Mouse (Mus musculus): ENCODE measurements at regions not wholly inside any gene's neighbourhood (a gene's known extent, or its start where the extent isn't known, plus 50 kb on each side); places are given as distances from the start of the nearest gene placed in this dataset.
A peak's percentile ranks its signal among the peaks of the same experiment; 100 is the strongest.

- Histone ChIP-seq H3K9me3 (ENCODE audit: low read length) (no peaks in the 10 kb centered on the region), H3K36me3 (ENCODE audit: insufficient read depth) (no peaks in the 10 kb centered on the region), H3K4me1 (ENCODE audit: insufficient read depth) (no peaks in the 10 kb centered on the region), H3K4me3 (ENCODE audit: low read depth, low read length) (no peak overlapping the region), H3K9ac (no peak overlapping the region), H3K27ac (ENCODE audit: low read depth, low read length) (no peak overlapping the region), H3K4me2 (ENCODE audit: low read depth) (no peak overlapping the region), H3K27me3 (ENCODE audit: insufficient read depth, low read length) (no peaks in the 10 kb centered on the region)
- WGBS = 81% methylated on average over 5 of the region's 5 CpGs
- no peak for DNase-seq
- TF ChIP-seq CTCF (IDR thresholded peaks at IDR 0.05; ENCODE audit: low read depth) = no peak
- ATAC-seq = no peak
Observed at GRCm38 (mm10) chr3:129450671-129451070, 81.5 kb upstream of the Elovl6 start.

- DNase-seq = no peak
- no peaks in the 10 kb centered on the region for H3K4me1 ChIP-seq (ENCODE audit: insufficient read depth)
Observed at GRCm38 (mm10) chr3:129470088-129470487, 62.1 kb upstream of the Elovl6 start.

GRCm38 (mm10) chr3:129471332-129471731 is 60.8 kb upstream of the Elovl6 start:
- no peak overlapping the region for H3K27ac ChIP-seq (ENCODE audit: low read depth, low read length)
- no peak for TF ChIP-seq CTCF (IDR thresholded peaks at IDR 0.05; ENCODE audit: low read depth)

More at GRCm38 (mm10) chr3:129470088-129470487, 62.1 kb upstream of the Elovl6 start:
- WGBS = 90% methylated on average over 5 of the region's 5 CpGs
- Histone ChIP-seq H3K27ac (ENCODE audit: low read depth, low read length) (no peak overlapping the region), H3K36me3 (ENCODE audit: insufficient read depth) (no peaks in the 10 kb centered on the region), H3K4me3 (ENCODE audit: low read depth, low read length) (no peak overlapping the region), H3K9ac (no peak overlapping the region), H3K9me3 (ENCODE audit: low read length) (no peaks in the 10 kb centered on the region), H3K4me2 (ENCODE audit: low read depth) (no peak overlapping the region), H3K27me3 (ENCODE audit: insufficient read depth, low read length) (no peaks in the 10 kb centered on the region)
- ATAC-seq = no peak
- no peak for TF ChIP-seq CTCF (IDR thresholded peaks at IDR 0.05; ENCODE audit: low read depth)

GRCm38 (mm10) chr3:129472008-129472407 is 60.1 kb upstream of the Elovl6 start:
- no peaks in the 10 kb centered on the region for H3K36me3 ChIP-seq (ENCODE audit: insufficient read depth)
- 94% methylated on average over 10 of the region's 10 CpGs for WGBS
- H3K27me3 ChIP-seq (ENCODE audit: insufficient read depth, low read length) = no peaks in the 10 kb centered on the region
- DNase-seq = no peak
- H3K27ac ChIP-seq (ENCODE audit: low read depth, low read length) = no peak overlapping the region
- no peaks in the 10 kb centered on the region for H3K9me3 ChIP-seq (ENCODE audit: low read length)
- no peaks in the 10 kb centered on the region for H3K4me1 ChIP-seq (ENCODE audit: insufficient read depth)
- H3K9ac ChIP-seq = no peak overlapping the region
- no peak for TF ChIP-seq CTCF (IDR thresholded peaks at IDR 0.05; ENCODE audit: low read depth)
- H3K4me3 ChIP-seq (ENCODE audit: low read depth, low read length) = no peak overlapping the region
- ATAC-seq = no peak
- no peak overlapping the region for H3K4me2 ChIP-seq (ENCODE audit: low read depth)

More at GRCm38 (mm10) chr3:129471332-129471731, 60.8 kb upstream of the Elovl6 start:
- Histone ChIP-seq H3K4me1 (ENCODE audit: insufficient read depth) (no peaks in the 10 kb centered on the region), H3K36me3 (ENCODE audit: insufficient read depth) (no peaks in the 10 kb centered on the region), H3K27me3 (ENCODE audit: insufficient read depth, low read length) (no peaks in the 10 kb centered on the region), H3K9me3 (ENCODE audit: low read length) (no peaks in the 10 kb centered on the region), H3K4me3 (ENCODE audit: low read depth, low read length) (no peak overlapping the region), H3K9ac (no peak overlapping the region), H3K4me2 (ENCODE audit: low read depth) (no peak overlapping the region)
- DNase-seq (no peak), ATAC-seq (no peak)
- WGBS = 85% methylated on average over 1 of the region's 1 CpGs

- H3K27me3 ChIP-seq (ENCODE audit: insufficient read depth, low read length) = no peaks in the 10 kb centered on the region
- TF ChIP-seq CTCF (IDR thresholded peaks at IDR 0.05; ENCODE audit: low read depth) = no peak
- no peaks in the 10 kb centered on the region for H3K36me3 ChIP-seq (ENCODE audit: insufficient read depth)
- no peak overlapping the region for H3K27ac ChIP-seq (ENCODE audit: low read depth, low read length)
- H3K4me1 ChIP-seq (ENCODE audit: insufficient read depth) = no peaks in the 10 kb centered on the region
- ATAC-seq (no peak), DNase-seq (no peak)
- no peaks in the 10 kb centered on the region for H3K9me3 ChIP-seq (ENCODE audit: low read length)
- no peak overlapping the region for H3K9ac ChIP-seq
- WGBS = 90% methylated on average over 7 of the region's 7 CpGs
- H3K4me3 ChIP-seq (ENCODE audit: low read depth, low read length) = no peak overlapping the region
- no peak overlapping the region for H3K4me2 ChIP-seq (ENCODE audit: low read depth)
Observed at GRCm38 (mm10) chr3:129474451-129474850, 57.7 kb upstream of the Elovl6 start.

- WGBS = 74% methylated on average over 4 of the region's 4 CpGs
- H3K36me3 ChIP-seq (ENCODE audit: insufficient read depth) = no peaks in the 10 kb centered on the region
- TF ChIP-seq CTCF (IDR thresholded peaks at IDR 0.05; ENCODE audit: low read depth) = no peak
- no peak overlapping the region for H3K4me3 ChIP-seq (ENCODE audit: low read depth, low read length)
- no peak overlapping the region for H3K4me2 ChIP-seq (ENCODE audit: low read depth)
- H3K27ac ChIP-seq (ENCODE audit: low read depth, low read length) = no peak overlapping the region
- no peaks in the 10 kb centered on the region for H3K9me3 ChIP-seq (ENCODE audit: low read length)
- ATAC-seq (peak; percentile 73), DNase-seq (peak; percentile 42)
- no peaks in the 10 kb centered on the region for H3K27me3 ChIP-seq (ENCODE audit: insufficient read depth, low read length)
- no peak overlapping the region for H3K9ac ChIP-seq
- no peaks in the 10 kb centered on the region for H3K4me1 ChIP-seq (ENCODE audit: insufficient read depth)
Observed at GRCm38 (mm10) chr3:129476250-129476649, 55.9 kb upstream of the Elovl6 start.

GRCm38 (mm10) chr3:129478093-129478492 is 54.1 kb upstream of the Elovl6 start:
- WGBS = 74% methylated on average over 7 of the region's 7 CpGs
- Histone ChIP-seq H3K36me3 (ENCODE audit: insufficient read depth) (no peaks in the 10 kb centered on the region), H3K27ac (ENCODE audit: low read depth, low read length) (no peak overlapping the region), H3K9ac (no peak overlapping the region), H3K4me2 (ENCODE audit: low read depth) (no peak overlapping the region), H3K4me1 (ENCODE audit: insufficient read depth) (no peaks in the 10 kb centered on the region), H3K4me3 (ENCODE audit: low read depth, low read length) (no peak overlapping the region), H3K9me3 (ENCODE audit: low read length) (no peaks in the 10 kb centered on the region), H3K27me3 (ENCODE audit: insufficient read depth, low read length) (no peaks in the 10 kb centered on the region)
- DNase-seq (peak; percentile 33), ATAC-seq (peak; percentile 40)
- no peak for TF ChIP-seq CTCF (IDR thresholded peaks at IDR 0.05; ENCODE audit: low read depth)

- DNase-seq (no peak), ATAC-seq (no peak)
- no peak overlapping the region for H3K27ac ChIP-seq (ENCODE audit: low read depth, low read length)
- no peaks in the 10 kb centered on the region for H3K9me3 ChIP-seq (ENCODE audit: low read length)
- H3K36me3 ChIP-seq (ENCODE audit: insufficient read depth) = no peaks in the 10 kb centered on the region
- H3K4me3 ChIP-seq (ENCODE audit: low read depth, low read length) = no peak overlapping the region
- H3K4me2 ChIP-seq (ENCODE audit: low read depth) = no peak overlapping the region
- no peak overlapping the region for H3K9ac ChIP-seq
- TF ChIP-seq CTCF (IDR thresholded peaks at IDR 0.05; ENCODE audit: low read depth) = no peak
- WGBS = over 99% methylated on average over 3 of the region's 3 CpGs
- H3K27me3 ChIP-seq (ENCODE audit: insufficient read depth, low read length) = no peaks in the 10 kb centered on the region
- H3K4me1 ChIP-seq (ENCODE audit: insufficient read depth) = no peaks in the 10 kb centered on the region
Observed at GRCm38 (mm10) chr3:129481293-129481692, 50.9 kb upstream of the Elovl6 start.

Data from forebrain, postnatal 0 days (tissue).